Mouse (Mus musculus) MEL-GATA-1-ER (cell line): ENCODE data around the gene Fbxw25.
"Not testable (repeated sequence)": the region's sequence is repeated elsewhere in the genome, so short reads cannot be mapped to it uniquely, and the experiment has no call there.

ENCODE experiments used
- DNase-seq: peaks from one replicate; pipeline ENCODE4 v3.0.0-alpha.2; 2012; ENCODE audit warnings: low read depth; ENCODE audit errors: extremely low read depth

The Fbxw25 gene

DNA sequence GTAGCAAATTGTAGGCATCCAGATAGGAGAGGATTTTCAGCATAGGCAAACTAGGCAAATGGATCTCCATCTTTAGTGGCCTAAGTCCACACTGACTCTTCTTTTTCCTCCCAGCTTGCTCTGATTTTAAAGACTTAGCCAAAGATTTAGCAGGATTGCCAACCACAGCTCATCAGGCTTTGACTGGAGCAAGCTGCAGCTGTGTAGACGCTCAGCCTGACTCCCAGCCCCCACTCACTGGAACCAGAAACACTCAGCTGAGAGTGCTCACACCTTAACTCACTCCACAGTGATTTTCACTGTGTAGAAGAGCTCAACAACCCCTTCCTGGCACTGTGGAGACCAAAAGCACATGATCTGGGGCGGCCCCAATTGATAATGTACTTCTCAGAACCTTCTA lies at the start of gene Fbxw25:
Gene Fbxw25, minus strand, starts transcription at position 101 of the 400 bp plus-strand sequence.
- not testable (repeated sequence) for DNase-seq

DNA sequence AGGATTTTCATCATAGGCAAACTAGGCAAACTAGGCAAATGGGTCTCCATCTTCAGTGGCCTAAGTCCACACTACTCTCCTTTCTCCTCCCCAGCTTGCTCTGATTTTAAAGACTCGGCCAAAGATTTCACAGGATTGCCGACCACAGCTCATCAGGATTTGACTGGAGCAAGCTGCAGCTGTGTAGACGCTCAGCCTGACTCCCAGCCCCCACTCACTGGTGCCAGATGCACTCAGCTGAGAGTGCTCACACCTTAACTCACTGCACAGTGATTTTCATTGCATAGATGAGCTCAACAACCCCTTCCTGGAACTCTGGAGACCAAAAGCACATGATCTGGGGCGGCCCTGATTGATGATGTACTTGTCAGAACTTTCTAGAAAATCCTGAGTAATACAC lies 38.1 kb upstream of the Fbxw25 start, which contains the start of gene Fbxw18:
Gene Fbxw18, minus strand, starts transcription at position 101 of the 400 bp plus-strand sequence.
- DNase-seq: not testable (repeated sequence)

DNA sequence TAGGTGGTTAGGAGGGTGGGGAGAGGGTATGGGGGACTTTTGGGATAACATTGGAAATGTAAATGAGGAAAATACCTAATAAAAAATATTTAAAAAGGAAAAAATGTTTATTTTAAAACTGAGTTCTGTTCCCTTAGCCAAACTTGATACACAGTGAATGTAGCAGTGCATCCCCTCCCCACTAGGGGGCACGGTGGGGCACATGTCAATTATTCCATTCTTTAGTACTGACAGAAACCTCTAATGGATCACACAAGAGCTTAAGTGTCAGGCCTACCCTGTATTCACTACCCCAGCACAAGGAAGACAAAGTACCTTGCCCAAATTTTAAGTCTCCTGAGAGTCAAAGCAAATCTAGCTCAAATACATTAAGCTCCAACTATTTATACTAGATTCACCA lies 20.8 kb upstream of the Fbxw25 start:
- peak; percentile 3 for DNase-seq

DNA sequence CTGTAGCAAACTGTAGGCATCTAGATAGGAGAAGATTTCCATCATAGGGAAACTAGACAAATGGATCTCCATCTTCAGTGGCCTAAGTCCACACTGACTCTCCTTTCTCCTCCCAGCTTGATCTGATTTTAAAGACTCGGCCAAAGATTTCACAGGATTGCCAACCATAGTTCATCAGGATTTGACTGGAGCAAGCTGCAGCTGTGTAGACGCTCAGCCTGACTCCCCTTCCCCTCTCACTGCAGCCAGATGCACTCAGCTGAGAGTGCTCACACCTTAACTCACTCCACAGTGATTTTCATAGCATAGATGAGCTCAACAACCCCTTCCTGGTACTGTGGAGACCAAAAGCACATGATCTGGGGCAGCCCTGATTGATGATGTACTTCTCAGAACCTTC lies 38.5 kb downstream of the Fbxw25 start, which contains the start of gene Fbxw24:
Gene Fbxw24, minus strand, starts transcription at position 101 of the 400 bp plus-strand sequence.
- DNase-seq: not testable (repeated sequence)

DNA sequence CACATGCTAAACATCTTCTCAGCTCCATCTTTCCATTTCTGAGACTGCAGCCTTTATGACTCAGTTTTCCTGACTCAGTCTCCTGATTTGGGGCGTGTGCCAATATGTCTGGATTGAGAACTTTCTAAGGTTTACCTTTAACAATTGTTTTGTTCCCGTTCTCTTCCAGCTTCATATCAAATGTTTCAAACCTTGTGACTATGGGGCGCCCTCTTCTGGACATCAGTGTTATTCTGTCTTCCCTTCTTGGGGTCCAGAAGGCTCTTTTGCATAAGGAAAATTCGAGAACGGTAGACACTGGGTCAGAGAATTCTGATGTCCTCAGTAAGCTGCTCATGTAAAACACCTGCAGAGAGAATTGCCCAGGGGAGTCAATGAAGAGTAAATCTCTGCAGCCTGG lies 57.6 kb downstream of the Fbxw25 start:
- DNase-seq: not testable (repeated sequence)

DNA sequence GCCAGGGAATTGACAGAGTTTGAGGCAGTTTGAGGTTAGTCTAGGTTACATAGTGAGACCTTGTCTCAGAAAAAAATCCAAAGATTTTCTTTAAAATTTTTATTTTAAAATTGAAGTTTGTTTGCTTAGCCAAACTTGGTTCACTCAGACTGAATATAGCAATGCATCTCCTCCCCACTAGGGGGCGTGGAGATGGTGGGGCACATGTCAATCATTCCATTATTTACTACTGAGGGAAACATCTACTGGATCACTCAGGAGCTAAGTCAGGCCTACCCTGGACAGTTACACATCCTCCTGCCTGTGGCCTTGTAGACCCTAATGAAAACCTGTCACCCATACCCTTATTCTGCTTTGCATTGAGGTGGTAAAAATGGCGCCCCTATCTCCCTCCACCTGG lies 62.3 kb downstream of the Fbxw25 start:
- not testable (repeated sequence) for DNase-seq

DNA sequence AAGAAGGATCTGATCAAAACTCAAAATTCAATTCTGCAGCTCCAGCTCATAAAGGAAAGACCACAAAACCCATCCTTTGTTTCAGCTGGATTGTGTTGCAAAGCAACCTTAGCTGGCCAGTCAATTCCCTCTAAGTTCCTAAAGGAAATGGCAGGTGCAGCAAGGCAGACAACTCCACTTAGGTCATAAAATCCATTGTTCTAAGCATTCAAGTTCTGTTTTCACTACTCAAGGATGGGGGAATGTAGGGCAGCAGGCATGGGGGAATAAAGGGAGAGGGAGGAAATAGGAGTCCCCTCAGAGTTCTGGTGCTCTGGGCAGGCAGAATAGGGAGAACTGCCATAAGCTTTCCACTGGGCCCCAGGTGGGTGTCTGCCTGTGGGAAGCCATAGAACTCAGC lies 67.2 kb downstream of the Fbxw25 start:
- DNase-seq: no peak
